31 mouse cellular contexts compared by ENCODE assay signal in genomic region chr19:29463645-29464395, GRCm38 (mm10). TPM values are rescaled to one million over a fixed set of nuclear protein-coding genes. Genes with fewer than 3 reads are reported as not detected.
DNase-seq lines count a peak whose midpoint lies in the region; ATAC-seq and TF ChIP-seq lines count a peak whose summit lies in the region.
"Had no signal": no experiment of that assay in that cellular context is flagged by ENCODE, and none has a peak within 500 bp of the region (broad histone marks: within the 10 kb centered on the region; RNA-seq: fewer than 3 reads in every experiment).

No protein-coding gene starts in this region.

- TF ChIP-seq POLR2A in MEL (IDR thresholded peaks at IDR 0.05; ENCODE audit: control insufficient read depth in 1 of 2, insufficient read depth in 1 of 2, low read depth in 1 of 2, low read length in 2 of 2, poor library complexity in 1 of 2): no peak

- H3K4me1 ChIP-seq in MEL (ENCODE audit: control insufficient read depth in 1 of 2, insufficient read depth in 2 of 2, low read length in 2 of 2): peaks cover 2 to 10% of the 10 kb centered on the region in 2 experiments
- H3K4me1 ChIP-seq in neural tube, embryonic 15.5 days: no peaks in the 10 kb centered on the region
- H3K4me1 ChIP-seq: embryonic facial prominence, embryonic 12.5 days; hindbrain, embryonic 13.5 days; midbrain, embryonic 12.5 days had no signal

- no peaks in the 10 kb centered on the region for H3K9me3 ChIP-seq in MEL (replicated peaks; ENCODE audit: insufficient read depth, low read length)
- H3K9me3 ChIP-seq in neural tube, embryonic 15.5 days (replicated peaks): no peaks in the 10 kb centered on the region
- H3K9me3 ChIP-seq: embryonic facial prominence, embryonic 12.5 days; heart, embryonic 15.5 days; hindbrain, embryonic 13.5 days; lung, embryonic 15.5 days; midbrain, embryonic 12.5 days had no signal

- 0 out of 2 replicates have a peak, but pooled peaks have one; percentile 5 for TF ChIP-seq CTCF in layer of hippocampus, adult 2 months (conservative IDR thresholded peaks at IDR 0.05)
- peak; percentile 51 to 65 (median 61) for TF ChIP-seq CTCF in MEL (IDR thresholded peaks at IDR 0.05 in 2 of 3, conservative IDR thresholded peaks at IDR 0.05 in 1 of 3; ENCODE audit: control insufficient read depth in 1 of 3, insufficient read depth in 1 of 3, low read depth in 2 of 3, low read length in 3 of 3, poor library complexity in 1 of 3, severe bottlenecking in 1 of 3)

- peak in 1 of 2 experiments; percentile 20; a peak in 1 of 4 replicates for TF ChIP-seq EP300 in MEL (IDR thresholded peaks at IDR 0.05; ENCODE audit: low read depth in 1 of 2, low read length in 2 of 2)

- H3K36me3 ChIP-seq in MEL (ENCODE audit: control insufficient read depth in 1 of 2, insufficient read depth in 2 of 2, low read length in 2 of 2): peaks cover 0 to 3% of the 10 kb centered on the region in 2 experiments; a peak in 2 of 4 replicates
- no peaks in the 10 kb centered on the region for H3K36me3 ChIP-seq in neural tube, embryonic 15.5 days
- H3K36me3 ChIP-seq: embryonic facial prominence, embryonic 12.5 days; heart, embryonic 15.5 days; hindbrain, embryonic 13.5 days; lung, embryonic 15.5 days; midbrain, embryonic 12.5 days had no signal

- WGBS in neural tube, embryonic 15.5 days: 87% methylated on average over 7 of the region's 7 CpGs

- H3K4me3 ChIP-seq in layer of hippocampus, adult 2 months: no peak overlapping the region
- no peak overlapping the region for H3K4me3 ChIP-seq in MEL (ENCODE audit: control insufficient read depth in 1 of 2, insufficient read depth in 1 of 2, low read depth in 2 of 2, low read length in 2 of 2)
- H3K4me3 ChIP-seq in neural tube, embryonic 15.5 days (replicated peaks): no peak overlapping the region
- H3K4me3 ChIP-seq: embryonic facial prominence, embryonic 12.5 days; heart, embryonic 15.5 days; hindbrain, embryonic 13.5 days; lung, embryonic 15.5 days; midbrain, embryonic 12.5 days had no signal

- DNase-seq in layer of hippocampus, adult 2 months (ENCODE audit: low spot score in 2 of 2): no peak
- DNase-seq in layer of hippocampus, postnatal 25 days (ENCODE audit: extremely low spot score in 1 of 2, low spot score in 1 of 2): no peak
- peak; percentile 75 for DNase-seq in 416B (ENCODE audit: low read depth)
- peak; percentile 65 for DNase-seq in MEL (ENCODE audit: low read depth, low spot score)
- no peak for DNase-seq in retina, embryonic 14.5 days (ENCODE audit: low spot score)
- DNase-seq: cerebellum, adult 11-12 months; cerebellum, postnatal 14 days; gastrocnemius, postnatal 36 days; heart, postnatal 36 days; kidney, adult 8-10 months; kidney, postnatal 14 days; layer of hippocampus, postnatal 36 days; thymus, adult 2 months; thymus, postnatal 4 days had no signal

- peak; percentile 63 for TF ChIP-seq RAD21 in MEL (IDR thresholded peaks at IDR 0.05; ENCODE audit: low read depth, low read length)

- H3K27me3 ChIP-seq in MEL (ENCODE audit: control insufficient read depth in 1 of 2, insufficient read depth in 2 of 2, low read length in 2 of 2): no peaks in the 10 kb centered on the region
- H3K27me3 ChIP-seq in neural tube, embryonic 15.5 days (replicated peaks): no peaks in the 10 kb centered on the region
- H3K27me3 ChIP-seq: embryonic facial prominence, embryonic 12.5 days; heart, embryonic 15.5 days; hindbrain, embryonic 13.5 days; lung, embryonic 15.5 days; midbrain, embryonic 12.5 days had no signal

- no peaks in the 10 kb centered on the region for H3K79me2 ChIP-seq in MEL (ENCODE audit: control insufficient read depth, insufficient read depth, low read length, poor library complexity)

- no peak overlapping the region for H3K4me2 ChIP-seq in neural tube, embryonic 15.5 days
- H3K4me2 ChIP-seq: embryonic facial prominence, embryonic 12.5 days; heart, embryonic 15.5 days; hindbrain, embryonic 13.5 days; liver, embryonic 11.5 days; lung, embryonic 15.5 days; midbrain, embryonic 12.5 days had no signal

- no peak overlapping the region for H3K27ac ChIP-seq in layer of hippocampus, adult 2 months
- no peak overlapping the region for H3K27ac ChIP-seq in MEL (ENCODE audit: control insufficient read depth, low read depth, low read length)
- H3K27ac ChIP-seq in neural tube, embryonic 15.5 days (replicated peaks): no peak overlapping the region
- H3K27ac ChIP-seq: embryonic facial prominence, embryonic 12.5 days; heart, embryonic 15.5 days; hindbrain, embryonic 13.5 days; lung, embryonic 15.5 days; midbrain, embryonic 12.5 days had no signal

- 0 out of 2 replicates have a peak, but pooled peaks have one; percentile 33 for ATAC-seq in neutrophil, adult 5-6 weeks (ENCODE audit: extremely low read depth, insufficient number of reproducible peaks, low FRiP score, poor library complexity, severe bottlenecking)
- ATAC-seq in neural tube, embryonic 15.5 days (ENCODE audit: low FRiP score): no peak
- ATAC-seq: inflammation-experienced regulatory T-cells, adult 6 months had no signal

- no peak overlapping the region for H3K9ac ChIP-seq in MEL (ENCODE audit: control insufficient read depth, low read depth, low read length, poor library complexity, severe bottlenecking)
- no peak overlapping the region for H3K9ac ChIP-seq in neural tube, embryonic 15.5 days (replicated peaks)
- H3K9ac ChIP-seq: embryonic facial prominence, embryonic 12.5 days; heart, embryonic 15.5 days; hindbrain, embryonic 13.5 days; lung, embryonic 15.5 days; midbrain, embryonic 12.5 days had no signal

TF ChIP-seq in MEL, 35 proteins besides CTCF, POLR2A, EP300 and RAD21:
- TF ChIP-seq MEF2A (IDR thresholded peaks at IDR 0.05; ENCODE audit: extremely low read depth, insufficient replicate concordance, low read depth, low read length, poor library complexity, severe bottlenecking): 0 out of 2 replicates have a peak, but pooled peaks have one; percentile 15
- peak; percentile 83 for TF ChIP-seq ZC3H11A (IDR thresholded peaks at IDR 0.05; ENCODE audit: low read depth, low read length)
- 0 out of 2 replicates have a peak, but pooled peaks have one; percentile 46 for TF ChIP-seq ZKSCAN1 (IDR thresholded peaks at IDR 0.05; ENCODE audit: low read depth, low read length)
- TF ChIP-seq SMC3 (IDR thresholded peaks at IDR 0.05; ENCODE audit: low read depth, low read length): peak; percentile 77
- TF ChIP-seq JUND (IDR thresholded peaks at IDR 0.05; ENCODE audit: low read depth, low read length): 0 out of 2 replicates have a peak, but pooled peaks have one; percentile 11
- no peak for TF ChIP-seq ETS1 (IDR thresholded peaks at IDR 0.05; ENCODE audit: low read depth, low read length)
- TF ChIP-seq POLR2AphosphoS5 (IDR thresholded peaks at IDR 0.05; ENCODE audit: borderline replicate concordance, low read depth, low read length): no peak
TF ChIP-seq in MEL: peak in this region for 5.

RNA-seq across cellular contexts. Expression of gene Pdcd1lg2, which starts 53.1 kb away (rescaled TPM):
- total RNA-seq in layer of hippocampus, adult 2 months (2021): not detected
- total RNA-seq in layer of hippocampus, postnatal 25 days (2021): not detected
- total RNA-seq in MEL (2012; rRNA removed): 1.3 and 1.7 TPM in 2 replicates
- polyA plus RNA-seq in MEL (2012; ENCODE audit: insufficient read depth in 1 of 2, insufficient read length in 2 of 2, low read depth in 1 of 2, low replicate concordance in 2 of 2, missing spikeins in 1 of 2): 1 to 10 TPM in 1 of 2 experiments, not detected in 1; 5.4 TPM
- total RNA-seq in neutrophil, adult 5-6 weeks (2017): 5.8 and 5.9 TPM in 2 replicates
- polyA plus RNA-seq in neural tube, embryonic 15.5 days (2015; fragmentation: Nextera tagmentation; extraction: Ambion mirVana): 0.09 and 0.56 TPM in 2 replicates
- total RNA-seq: adrenal gland, adult 18-20 months; gastrocnemius, adult 18-20 months; gastrocnemius, postnatal 36 days; heart, postnatal 36 days; layer of hippocampus, adult 18-20 months; layer of hippocampus, postnatal 36 days; left cerebral cortex, postnatal 10 days had no signal
- polyA plus RNA-seq: C2C12; forebrain, embryonic 11.5 days; heart, embryonic 15.5 days; hindbrain, embryonic 13.5 days; limb, embryonic 11.5 days; liver, embryonic 11.5 days; midbrain, embryonic 12.5 days; stomach, embryonic 16.5 days had no signal

RNA-seq across cellular contexts. Expression of gene Ric1, which starts 58.3 kb away (rescaled TPM):
- total RNA-seq in layer of hippocampus, adult 2 months (2021): 10 to 100 TPM; 38.7 to 47.3 TPM
- 10 to 100 TPM; 40.9 to 47.7 TPM for total RNA-seq in layer of hippocampus, postnatal 25 days (2021)
- 41.0 and 43.8 TPM in 2 replicates for total RNA-seq in MEL (2012; rRNA removed)
- 10 to 100 TPM; 54.2 to 77.2 TPM for polyA plus RNA-seq in MEL (2012; ENCODE audit: insufficient read depth in 1 of 2, insufficient read length in 2 of 2, low read depth in 1 of 2, low replicate concordance in 2 of 2, missing spikeins in 1 of 2)
- 49.6 and 51.6 TPM in 2 replicates for total RNA-seq in neutrophil, adult 5-6 weeks (2017)
- polyA plus RNA-seq in neural tube, embryonic 15.5 days (2015; fragmentation: Nextera tagmentation; extraction: Ambion mirVana): 13.8 and 14.6 TPM in 2 replicates

Comparison
In these comparisons a context has a peak if more than half of its experiments do, and no peak if none do; other contexts are left out.
1. DNase-seq: peak in 416B (single experiment) and MEL (single experiment); none in layer of hippocampus, adult 2 months (0 of 2), layer of hippocampus, postnatal 25 days (0 of 2) and retina, embryonic 14.5 days (single experiment).